Mouse (Mus musculus): ENCODE measurements around the gene Rtn4rl1. TPM values are rescaled to one million over a fixed set of nuclear protein-coding genes. Genes with fewer than 3 reads are reported as not detected.
"Not testable (repeated sequence)": the region's sequence is repeated elsewhere in the genome, so short reads cannot be mapped to it uniquely, and the experiment has no call there.

Gene Rtn4rl1
- polyA plus RNA-seq, 1 experiment = 0.96 TPM

DNA sequence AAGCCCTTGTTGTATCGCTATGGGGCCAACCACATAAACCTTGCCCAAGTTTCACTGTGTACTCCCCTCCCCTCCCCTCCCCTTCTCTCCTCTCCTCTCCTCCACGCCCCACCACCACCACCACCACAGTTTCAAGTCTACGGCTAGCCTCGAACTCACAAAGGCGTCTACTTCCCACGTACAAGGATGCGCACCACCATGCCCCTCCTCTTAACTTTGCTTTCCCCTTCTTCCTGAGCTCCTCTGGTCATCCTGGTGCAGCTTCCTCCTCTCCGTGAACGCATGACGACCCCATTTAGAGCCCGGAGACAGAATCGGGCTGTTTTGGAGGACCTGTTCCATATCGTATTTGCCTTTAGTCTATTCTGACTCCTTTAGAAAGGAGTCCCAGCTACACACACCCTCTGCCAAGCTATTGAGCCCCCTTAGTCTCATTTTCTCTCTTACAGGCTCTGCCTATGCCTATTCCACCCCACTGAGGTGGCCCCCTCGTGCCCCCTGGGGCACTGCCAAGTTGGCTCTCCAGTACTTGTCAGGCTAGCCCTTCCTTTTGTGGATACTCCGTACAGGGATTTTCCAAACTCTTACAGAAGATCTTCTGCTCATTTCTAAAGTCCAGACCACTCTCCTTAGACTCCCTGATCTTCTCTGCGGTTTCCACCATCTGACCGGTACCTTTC, 22.3 kb upstream of the Rtn4rl1 start:
- no peaks in the 10 kb centered on the region for H3K36me3 ChIP-seq (ENCODE audit: control insufficient read depth, insufficient read depth, low read length, poor library complexity, severe bottlenecking)
- H3K27me3 ChIP-seq (ENCODE audit: control insufficient read depth, insufficient read depth, low read length, poor library complexity, severe bottlenecking) = peaks cover 35% of the 10 kb centered on the region
- no peaks in the 10 kb centered on the region for H3K9me3 ChIP-seq (replicated peaks; ENCODE audit: control insufficient read depth, insufficient read depth, low read length, poor library complexity, severe bottlenecking)
- TF ChIP-seq POLR2A (IDR thresholded peaks at IDR 0.05; ENCODE audit: insufficient read depth, low read length) = no peak
- TF ChIP-seq EP300 (IDR thresholded peaks at IDR 0.05; ENCODE audit: insufficient read depth, low read depth, low read length) = no peak
- no peak for TF ChIP-seq CTCF (IDR thresholded peaks at IDR 0.05; ENCODE audit: low read depth, low read length)
- peaks cover 2% of the 10 kb centered on the region for H3K4me1 ChIP-seq (ENCODE audit: control insufficient read depth, insufficient read depth, low read length)
- no peak overlapping the region for H3K27ac ChIP-seq (ENCODE audit: insufficient read depth, low read length)
- H3K4me3 ChIP-seq (ENCODE audit: low read depth, low read length) = no peak overlapping the region
- 0 out of 2 replicates have a peak overlapping the region, but pooled peaks have one; percentile 42 for H3K9ac ChIP-seq (ENCODE audit: low read depth, poor library complexity, severe bottlenecking)

GRCm38 (mm10) chr11:75172151-75173094, 21.2 kb upstream of the Rtn4rl1 start:
- H3K4me1 ChIP-seq (ENCODE audit: control insufficient read depth, insufficient read depth, low read length) = peaks cover 2% of the 10 kb centered on the region
- peak overlapping the region; percentile 24 for H3K4me3 ChIP-seq (ENCODE audit: low read depth, low read length)
- H3K9me3 ChIP-seq (replicated peaks; ENCODE audit: control insufficient read depth, insufficient read depth, low read length, poor library complexity, severe bottlenecking) = no peaks in the 10 kb centered on the region
- peaks cover 7% of the 10 kb centered on the region for H3K36me3 ChIP-seq (ENCODE audit: control insufficient read depth, insufficient read depth, low read length, poor library complexity, severe bottlenecking)
- H3K27me3 ChIP-seq (ENCODE audit: control insufficient read depth, insufficient read depth, low read length, poor library complexity, severe bottlenecking) = peaks cover 26% of the 10 kb centered on the region
- no peak overlapping the region for H3K27ac ChIP-seq (ENCODE audit: insufficient read depth, low read length)
- H3K9ac ChIP-seq (ENCODE audit: low read depth, poor library complexity, severe bottlenecking) = peak overlapping the region; percentile 42; the same call in 1 of the 2 replicates
- no peak for TF ChIP-seq CTCF (IDR thresholded peaks at IDR 0.05; ENCODE audit: low read depth, low read length)
- TF ChIP-seq EP300 (IDR thresholded peaks at IDR 0.05; ENCODE audit: insufficient read depth, low read depth, low read length) = no peak
- no peak for TF ChIP-seq POLR2A (IDR thresholded peaks at IDR 0.05; ENCODE audit: insufficient read depth, low read length)

DNA sequence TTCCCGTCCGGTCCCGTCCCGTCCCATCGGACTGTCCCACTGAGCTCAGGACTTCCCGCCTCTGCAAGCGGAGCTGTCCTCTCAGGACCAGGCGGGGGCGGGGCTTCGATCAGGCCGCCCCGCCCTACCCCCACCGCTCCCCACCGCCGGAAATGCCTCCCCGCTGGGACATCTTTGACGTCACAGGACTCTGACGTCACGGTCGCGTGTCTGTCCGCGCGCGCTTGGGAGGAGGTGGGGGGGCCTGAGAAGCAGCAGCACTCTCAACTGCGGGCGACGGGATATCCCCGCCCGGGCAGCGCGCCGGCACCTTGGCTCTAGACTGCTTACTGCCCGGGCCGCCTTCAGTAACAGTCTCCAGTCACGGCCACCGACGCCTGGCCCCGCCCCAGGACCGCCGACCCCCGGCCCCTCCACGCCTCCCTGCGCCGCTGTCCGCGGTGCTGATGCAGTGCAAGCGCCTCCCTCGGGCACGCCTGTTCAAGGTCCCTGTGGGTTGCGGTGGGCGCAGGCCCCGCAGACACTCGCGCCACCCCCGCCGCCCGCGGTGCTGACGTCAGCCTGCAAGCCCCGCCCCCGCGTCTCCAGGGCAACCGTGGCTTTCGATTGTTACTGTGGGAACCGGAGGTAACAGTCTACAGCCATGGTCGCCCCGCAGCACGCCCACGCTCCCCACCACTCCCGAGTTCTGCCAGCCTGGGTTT, 20.3 kb upstream of the Rtn4rl1 start:
- H3K4me1 ChIP-seq (ENCODE audit: control insufficient read depth, insufficient read depth, low read length) = peaks cover 2% of the 10 kb centered on the region
- H3K4me3 ChIP-seq (ENCODE audit: low read depth, low read length) = peak overlapping the region; percentile 76
- TF ChIP-seq POLR2A (IDR thresholded peaks at IDR 0.05; ENCODE audit: insufficient read depth, low read length) (no peak), EP300 (IDR thresholded peaks at IDR 0.05; ENCODE audit: insufficient read depth, low read depth, low read length) (no peak), CTCF (IDR thresholded peaks at IDR 0.05; ENCODE audit: low read depth, low read length) (no peak)
- H3K36me3 ChIP-seq (ENCODE audit: control insufficient read depth, insufficient read depth, low read length, poor library complexity, severe bottlenecking) = peaks cover 8% of the 10 kb centered on the region
- no peak overlapping the region for H3K27ac ChIP-seq (ENCODE audit: insufficient read depth, low read length)
- H3K9me3 ChIP-seq (replicated peaks; ENCODE audit: control insufficient read depth, insufficient read depth, low read length, poor library complexity, severe bottlenecking) = no peaks in the 10 kb centered on the region
- H3K9ac ChIP-seq (ENCODE audit: low read depth, poor library complexity, severe bottlenecking) = no peak overlapping the region
- H3K27me3 ChIP-seq (ENCODE audit: control insufficient read depth, insufficient read depth, low read length, poor library complexity, severe bottlenecking) = peaks cover 18% of the 10 kb centered on the region

- Histone ChIP-seq H3K27ac (ENCODE audit: insufficient read depth, low read length) (no peak overlapping the region), H3K4me3 (ENCODE audit: low read depth, low read length) (peak overlapping the region; percentile 70), H3K36me3 (ENCODE audit: control insufficient read depth, insufficient read depth, low read length, poor library complexity, severe bottlenecking) (peaks cover 8% of the 10 kb centered on the region), H3K4me1 (ENCODE audit: control insufficient read depth, insufficient read depth, low read length) (peaks cover 2% of the 10 kb centered on the region), H3K9me3 (replicated peaks; ENCODE audit: control insufficient read depth, insufficient read depth, low read length, poor library complexity, severe bottlenecking) (no peaks in the 10 kb centered on the region), H3K27me3 (ENCODE audit: control insufficient read depth, insufficient read depth, low read length, poor library complexity, severe bottlenecking) (peaks cover 13% of the 10 kb centered on the region), H3K9ac (ENCODE audit: low read depth, poor library complexity, severe bottlenecking) (no peak overlapping the region)
- TF ChIP-seq POLR2A (IDR thresholded peaks at IDR 0.05; ENCODE audit: insufficient read depth, low read length) (no peak), CTCF (IDR thresholded peaks at IDR 0.05; ENCODE audit: low read depth, low read length) (no peak), EP300 (IDR thresholded peaks at IDR 0.05; ENCODE audit: insufficient read depth, low read depth, low read length) (no peak)
Observed at GRCm38 (mm10) chr11:75173799-75174165, 19.8 kb upstream of the Rtn4rl1 start.

DNA sequence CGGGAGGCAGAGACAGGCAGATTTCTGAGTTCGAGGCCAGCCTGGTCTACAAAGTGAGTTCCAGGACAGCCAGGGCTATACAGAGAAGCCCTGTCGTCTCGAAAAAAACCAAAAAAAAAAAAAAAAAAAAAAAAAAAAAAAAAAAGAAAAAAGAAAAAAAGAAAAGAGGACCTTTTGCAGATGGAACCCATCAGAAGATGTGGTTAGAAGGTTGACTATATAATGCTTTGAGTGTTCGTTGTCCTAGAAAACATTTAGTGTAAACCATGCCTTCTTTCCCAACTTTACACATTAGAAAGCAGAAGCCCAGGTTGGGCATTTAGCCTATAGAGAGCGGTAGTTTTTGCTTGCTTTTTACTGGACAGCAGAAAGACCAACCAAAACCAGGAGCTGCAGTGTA, 19.0 kb upstream of the Rtn4rl1 start:
- not testable (repeated sequence) for H3K9me3 ChIP-seq (replicated peaks; ENCODE audit: control insufficient read depth, insufficient read depth, low read length, poor library complexity, severe bottlenecking); H3K4me1 ChIP-seq (ENCODE audit: control insufficient read depth, insufficient read depth, low read length); H3K27ac ChIP-seq (ENCODE audit: insufficient read depth, low read length); H3K9ac ChIP-seq (ENCODE audit: low read depth, poor library complexity, severe bottlenecking); H3K4me3 ChIP-seq (ENCODE audit: low read depth, low read length); H3K36me3 ChIP-seq (ENCODE audit: control insufficient read depth, insufficient read depth, low read length, poor library complexity, severe bottlenecking)
- H3K27me3 ChIP-seq (ENCODE audit: control insufficient read depth, insufficient read depth, low read length, poor library complexity, severe bottlenecking) = peaks cover 12% of the 10 kb centered on the region; the same call in 1 of the 2 replicates
